Mouse (Mus musculus) limb, embryonic 15.5 days (tissue): ENCODE measurements around the gene Mrps12. TPM values are rescaled to one million over a fixed set of nuclear protein-coding genes. Genes with fewer than 3 reads are reported as not detected.
A peak's percentile ranks its signal among the peaks of the same experiment; 100 is the strongest.

Experiments used
- ATAC-seq: fragments of 200-750 bp; cut with Nextera tagmentation; 2 replicates; pipeline ENCODE4 v1.8.0; 2017; ENCODE audit warnings: low read depth, moderate TSS enrichment; ENCODE audit not compliant: insufficient number of reproducible peaks, low FRiP score, low TSS enrichment
- H3K27ac ChIP-seq: fragments of 300-500 bp; sonication (generic); 2 replicates; pipeline ENCODE4 v1.5.1; 2015; ENCODE audit warnings: moderate library complexity, mild to moderate bottlenecking, inconsistent platforms
- H3K27me3 ChIP-seq: fragments of 300-500 bp; sonication (generic); 2 replicates; pipeline ENCODE4 v1.6.1; 2015; ENCODE audit warnings: inconsistent platforms
- H3K36me3 ChIP-seq: fragments of 300-500 bp; sonication (generic); 2 replicates; pipeline ENCODE4 v1.6.1; 2015; ENCODE audit warnings: inconsistent platforms
- H3K4me1 ChIP-seq: fragments of 300-500 bp; sonication (generic); 2 replicates; pipeline ENCODE4 v1.6.1; 2015; ENCODE audit warnings: inconsistent platforms
- H3K4me2 ChIP-seq: fragments of 300-500 bp; sonication (generic); 2 replicates; pipeline ENCODE4 v1.6.1; 2015; ENCODE audit warnings: mild to moderate bottlenecking, inconsistent platforms
- H3K4me3 ChIP-seq: fragments of 300-500 bp; sonication (generic); 2 replicates; pipeline ENCODE4 v1.5.1; 2015; ENCODE audit warnings: mild to moderate bottlenecking, inconsistent platforms
- H3K9ac ChIP-seq: fragments of 300-500 bp; sonication (generic); 2 replicates; pipeline ENCODE4 v1.6.1; 2015; ENCODE audit warnings: inconsistent platforms
- H3K9me3 ChIP-seq: fragments of 300-500 bp; sonication (generic); 2 replicates; pipeline ENCODE4 v1.6.1; 2016; ENCODE audit warnings: inconsistent platforms
- WGBS: fragments of 180-500 bp; shearing (Covaris S2); methylation state at CpG from one replicate; pipeline ENCODE4 v1.1.7; 2015; 5-methylcytosine and 5-hydroxymethylcytosine counted together
- polyA plus RNA-seq: library from polyadenylated mRNA; unstranded; fragments of >200 nt; fragmentation: Nextera tagmentation; extraction: Ambion mirVana; gene quantifications from 2 replicates; pipeline ENCODE4 v1.2.1, GENCODE M21; 2015

Gene Mrps12
- polyA plus RNA-seq, 1 experiment from 2014 or later: 125 TPM

- ATAC-seq: no peak
- Histone ChIP-seq H3K4me1 (peaks cover 3% of the 10 kb centered on the region; the same call in 1 of the 2 replicates), H3K27me3 (no peaks in the 10 kb centered on the region), H3K36me3 (peaks cover 56% of the 10 kb centered on the region), H3K4me3 (no peak overlapping the region), H3K9me3 (no peaks in the 10 kb centered on the region), H3K9ac (no peak overlapping the region), H3K4me2 (no peak overlapping the region), H3K27ac (no peak overlapping the region)
- 93% methylated on average over 7 of the region's 7 CpGs for WGBS
Observed at GRCm38 (mm10) chr7:28749935-28750334, 8.3 kb upstream of the Mrps12 start.

- H3K4me3 ChIP-seq: peak overlapping the region; percentile 79
- peak overlapping the region; percentile 78 for H3K27ac ChIP-seq
- 0 out of 2 replicates have a peak, but pooled peaks have one; percentile 2 for ATAC-seq
- H3K9ac ChIP-seq: peak overlapping the region; percentile 69
- H3K4me1 ChIP-seq: peaks cover 17% of the 10 kb centered on the region
- no peaks in the 10 kb centered on the region for H3K27me3 ChIP-seq
- no peaks in the 10 kb centered on the region for H3K9me3 ChIP-seq
- peak overlapping the region; percentile 77 for H3K4me2 ChIP-seq
- H3K36me3 ChIP-seq: peaks cover 59% of the 10 kb centered on the region
- under 1% methylated on average over 13 of the region's 13 CpGs for WGBS
Observed at GRCm38 (mm10) chr7:28741368-28741708, 282 bp downstream of the Mrps12 start.

- WGBS: 33% methylated on average over 9 of the region's 9 CpGs
Observed at GRCm38 (mm10) chr7:28740949-28741348, 671 bp downstream of the Mrps12 start.

GRCm38 (mm10) chr7:28739829-28740228, 1.8 kb downstream of the Mrps12 start:
- Histone ChIP-seq H3K4me2 (no peak overlapping the region), H3K9me3 (no peaks in the 10 kb centered on the region), H3K4me1 (peaks cover 17% of the 10 kb centered on the region), H3K4me3 (no peak overlapping the region), H3K27me3 (no peaks in the 10 kb centered on the region), H3K36me3 (peaks cover 62% of the 10 kb centered on the region), H3K9ac (no peak overlapping the region), H3K27ac (no peak overlapping the region)
- WGBS: 94% methylated on average over 21 of the region's 21 CpGs
- ATAC-seq: no peak

More at GRCm38 (mm10) chr7:28740949-28741348, 671 bp downstream of the Mrps12 start:
- Histone ChIP-seq H3K4me3 (peak overlapping the region; percentile 79), H3K9ac (peak overlapping the region; percentile 69), H3K4me1 (peaks cover 17% of the 10 kb centered on the region), H3K9me3 (no peaks in the 10 kb centered on the region), H3K36me3 (peaks cover 59% of the 10 kb centered on the region), H3K27me3 (no peaks in the 10 kb centered on the region), H3K27ac (peak overlapping the region; percentile 78), H3K4me2 (peak overlapping the region; percentile 77)
- ATAC-seq: no peak

- peaks cover 71% of the 10 kb centered on the region for H3K36me3 ChIP-seq
- no peak for ATAC-seq
- WGBS: 81% methylated on average over 6 of the region's 6 CpGs
Observed at GRCm38 (mm10) chr7:28735701-28736100, 5.9 kb downstream of the Mrps12 start.

GRCm38 (mm10) chr7:28733211-28733610, 8.4 kb downstream of the Mrps12 start:
- Histone ChIP-seq H3K4me3 (peak overlapping the region; percentile 43), H3K27ac (no peak overlapping the region), H3K27me3 (no peaks in the 10 kb centered on the region), H3K4me1 (peaks cover 12% of the 10 kb centered on the region), H3K9ac (no peak overlapping the region), H3K36me3 (peaks cover 61% of the 10 kb centered on the region), H3K9me3 (no peaks in the 10 kb centered on the region), H3K4me2 (peak overlapping the region; percentile 83)
- WGBS: 23% methylated on average over 11 of the region's 11 CpGs
- ATAC-seq: no peak

More at GRCm38 (mm10) chr7:28735701-28736100, 5.9 kb downstream of the Mrps12 start:
- Histone ChIP-seq H3K27ac (no peak overlapping the region), H3K4me2 (no peak overlapping the region), H3K4me1 (peaks cover 16% of the 10 kb centered on the region), H3K9ac (no peak overlapping the region), H3K27me3 (no peaks in the 10 kb centered on the region), H3K9me3 (no peaks in the 10 kb centered on the region), H3K4me3 (no peak overlapping the region)

GRCm38 (mm10) chr7:28732341-28733142, 9.1 kb downstream of the Mrps12 start:
- H3K9ac ChIP-seq: no peak overlapping the region; the same call in 1 of the 2 replicates
- H3K4me1 ChIP-seq: peaks cover 12% of the 10 kb centered on the region
- H3K4me3 ChIP-seq: peak overlapping the region; percentile 43
- no peaks in the 10 kb centered on the region for H3K9me3 ChIP-seq
- H3K27me3 ChIP-seq: no peaks in the 10 kb centered on the region
- WGBS: 4% methylated on average over 58 of the region's 58 CpGs
- no peak overlapping the region for H3K27ac ChIP-seq
- H3K4me2 ChIP-seq: peak overlapping the region; percentile 83
- ATAC-seq: peak; percentile 69
- H3K36me3 ChIP-seq: peaks cover 60% of the 10 kb centered on the region

- peaks cover 47% of the 10 kb centered on the region for H3K36me3 ChIP-seq
- no peaks in the 10 kb centered on the region for H3K27me3 ChIP-seq
- no peak for ATAC-seq
- H3K4me1 ChIP-seq: peaks cover 7% of the 10 kb centered on the region
- no peak overlapping the region for H3K9ac ChIP-seq
- WGBS: 51% methylated on average over 10 of the region's 10 CpGs
- H3K4me2 ChIP-seq: no peak overlapping the region
- no peak overlapping the region for H3K27ac ChIP-seq
- no peaks in the 10 kb centered on the region for H3K9me3 ChIP-seq
- H3K4me3 ChIP-seq: no peak overlapping the region
Observed at GRCm38 (mm10) chr7:28727649-28728340, 13.8 kb downstream of the Mrps12 start.

GRCm38 (mm10) chr7:28726600-28726999, 15.0 kb downstream of the Mrps12 start:
- Histone ChIP-seq H3K9me3 (no peaks in the 10 kb centered on the region), H3K4me2 (no peak overlapping the region), H3K27me3 (no peaks in the 10 kb centered on the region), H3K27ac (no peak overlapping the region), H3K36me3 (peaks cover 46% of the 10 kb centered on the region), H3K9ac (no peak overlapping the region), H3K4me1 (no peaks in the 10 kb centered on the region), H3K4me3 (no peak overlapping the region)
- no peak for ATAC-seq
- 7% methylated on average over 14 of the region's 14 CpGs for WGBS

- Histone ChIP-seq H3K27me3 (no peaks in the 10 kb centered on the region), H3K27ac (no peak overlapping the region), H3K4me1 (0 out of 2 replicates have a peak, but pooled peaks cover 5% of the 10 kb centered on the region), H3K9me3 (no peaks in the 10 kb centered on the region), H3K4me3 (no peak overlapping the region), H3K9ac (no peak overlapping the region), H3K36me3 (peaks cover 32% of the 10 kb centered on the region), H3K4me2 (no peak overlapping the region)
- ATAC-seq: no peak
- WGBS: 92% methylated on average over 2 of the region's 2 CpGs
Observed at GRCm38 (mm10) chr7:28724613-28725012, 17.0 kb downstream of the Mrps12 start.

GRCm38 (mm10) chr7:28722079-28722478, 19.5 kb downstream of the Mrps12 start:
- Histone ChIP-seq H3K27ac (no peak overlapping the region), H3K36me3 (peaks cover 20% of the 10 kb centered on the region), H3K27me3 (no peaks in the 10 kb centered on the region), H3K4me2 (no peak overlapping the region), H3K4me1 (peaks cover 18% of the 10 kb centered on the region; the same call in 1 of the 2 replicates), H3K9ac (no peak overlapping the region), H3K4me3 (no peak overlapping the region), H3K9me3 (no peaks in the 10 kb centered on the region)
- 93% methylated on average over 7 of the region's 7 CpGs for WGBS
- ATAC-seq: no peak
